Mouse (Mus musculus) spleen, postnatal 14 days (tissue): Measurements from ENCODE around the gene Ifrd1.

Source experiments
- DNase-seq, 2 experiments: peaks; one replicate each; pipeline ENCODE4 v3.0.0; 2021 to 2022; ENCODE audit warnings: low spot score in 2 of 2

The Ifrd1 gene

DNA sequence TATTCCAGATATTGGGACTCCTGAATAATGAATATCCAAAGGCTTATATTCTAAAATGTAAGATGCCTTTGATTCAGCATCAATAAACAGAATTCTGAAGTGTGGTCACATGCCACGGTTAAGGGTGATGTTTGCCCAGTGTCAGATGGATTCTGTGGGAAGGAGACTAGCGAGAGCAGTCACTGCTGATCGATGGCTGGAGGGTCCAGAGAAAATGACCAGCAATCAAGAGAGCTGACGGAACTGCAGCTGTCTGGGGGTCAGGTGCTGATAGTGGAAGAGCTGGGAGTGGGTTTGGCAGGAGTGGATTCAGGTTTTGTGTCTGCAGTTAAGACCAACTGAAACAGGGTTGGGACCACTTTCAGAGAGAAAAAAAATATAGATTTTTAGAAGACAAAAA lies 5.1 kb downstream of the Ifrd1 start:
- no peak for DNase-seq

DNA sequence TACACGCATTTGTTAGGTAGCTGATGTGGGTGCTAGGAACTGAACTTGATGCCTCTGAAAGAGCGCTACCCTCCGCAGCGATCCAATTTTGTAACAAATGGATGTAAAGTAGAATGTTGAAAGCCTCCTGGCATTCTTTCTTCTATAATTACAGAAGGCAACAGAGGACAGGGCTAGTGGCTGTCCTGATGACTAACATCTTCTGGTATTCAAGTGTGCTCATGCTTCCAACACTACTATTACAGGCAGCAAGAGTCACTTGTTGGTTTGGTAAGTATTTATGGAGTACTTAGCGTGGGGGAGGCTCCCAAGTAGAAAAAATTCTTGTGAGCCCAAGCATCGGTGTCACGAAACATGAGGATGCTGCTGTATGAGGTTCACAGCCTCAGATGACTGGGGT lies 9.1 kb downstream of the Ifrd1 start:
- no peak for DNase-seq

- DNase-seq = no peak
Measured at GRCm38 (mm10) chr12:40232231-40232630, 16.1 kb downstream of the Ifrd1 start.

- DNase-seq = no peak
Measured at GRCm38 (mm10) chr12:40231632-40232031, 16.7 kb downstream of the Ifrd1 start.

GRCm38 (mm10) chr12:40224171-40224880 lies 24.0 kb downstream of the Ifrd1 start:
- no peak for DNase-seq

GRCm38 (mm10) chr12:40223676-40224075 lies 24.6 kb downstream of the Ifrd1 start:
- no peak for DNase-seq

DNA sequence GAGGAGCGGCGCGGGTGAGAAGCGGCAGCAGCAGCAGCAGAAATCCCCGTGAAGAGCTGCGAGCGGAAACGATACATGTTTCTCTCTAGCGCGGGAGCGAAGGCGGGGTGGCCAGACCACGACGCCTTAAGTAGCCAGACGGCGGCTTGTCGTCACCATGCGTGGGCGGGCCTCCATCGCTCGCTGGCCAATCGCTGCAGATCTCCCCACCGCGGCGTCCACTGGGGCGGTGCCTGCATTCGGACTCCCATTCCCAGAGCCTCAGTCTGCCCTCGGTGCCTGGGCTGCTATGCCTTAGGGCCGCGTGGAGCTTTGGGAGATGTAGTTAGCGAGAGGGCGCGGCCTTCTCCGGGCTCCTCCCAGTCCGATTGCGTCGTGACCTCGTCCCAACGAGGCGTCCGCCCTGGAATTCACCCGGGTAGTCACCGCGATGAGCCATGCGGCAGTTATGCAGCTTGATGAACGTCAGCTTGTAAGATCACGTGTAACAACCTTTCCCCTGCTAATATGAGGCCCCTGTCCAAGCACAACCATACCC lies 25.2 kb downstream of the Ifrd1 start:
- peak; percentile 98 for DNase-seq

DNA sequence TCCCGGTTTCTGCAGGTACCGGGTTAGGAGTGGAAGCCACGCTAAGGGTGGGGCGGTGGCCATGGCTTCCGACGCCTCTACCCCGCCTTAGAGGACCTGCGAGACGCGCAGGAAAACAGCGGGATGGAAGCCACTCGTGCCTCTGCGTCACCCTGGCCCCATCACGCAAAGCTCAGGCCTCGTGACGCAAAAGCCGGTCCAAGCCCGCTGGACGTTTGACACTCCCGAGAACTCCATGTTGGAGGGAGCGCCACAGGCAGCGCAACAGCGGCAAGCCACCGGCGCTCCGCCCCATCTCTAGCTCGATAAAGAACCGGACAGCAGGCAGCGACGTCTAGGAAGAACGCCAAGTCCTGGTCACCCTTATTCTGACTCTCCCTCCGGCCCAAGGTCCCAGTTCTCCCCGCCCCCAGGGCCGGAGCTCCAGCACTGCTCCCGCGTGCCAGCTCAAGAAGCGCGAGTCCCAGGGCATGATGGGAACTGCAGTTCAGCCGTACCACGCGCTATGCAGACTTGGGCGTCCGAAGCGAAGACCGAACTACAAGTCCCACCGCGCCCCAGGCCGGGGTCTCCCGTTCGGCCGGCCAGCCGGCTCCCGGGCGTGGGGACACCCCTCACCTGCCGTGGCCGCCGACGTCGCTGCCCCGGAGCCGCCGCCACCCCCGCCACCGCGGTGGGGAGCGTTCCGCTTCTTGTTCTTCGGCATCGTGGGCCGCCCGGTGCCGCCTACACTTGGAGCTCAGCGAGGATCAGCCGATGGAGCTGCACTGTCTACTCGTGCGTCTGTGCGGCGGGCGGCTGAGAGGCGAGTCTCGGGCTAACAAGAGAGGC lies 25.8 kb downstream of the Ifrd1 start:
- DNase-seq = peak; percentile 77 to 86

GRCm38 (mm10) chr12:40221611-40222010 lies 26.7 kb downstream of the Ifrd1 start:
- DNase-seq = no peak

GRCm38 (mm10) chr12:40220896-40221295 lies 27.4 kb downstream of the Ifrd1 start:
- DNase-seq = no peak

GRCm38 (mm10) chr12:40220001-40220570 lies 28.2 kb downstream of the Ifrd1 start:
- DNase-seq = no peak

DNA sequence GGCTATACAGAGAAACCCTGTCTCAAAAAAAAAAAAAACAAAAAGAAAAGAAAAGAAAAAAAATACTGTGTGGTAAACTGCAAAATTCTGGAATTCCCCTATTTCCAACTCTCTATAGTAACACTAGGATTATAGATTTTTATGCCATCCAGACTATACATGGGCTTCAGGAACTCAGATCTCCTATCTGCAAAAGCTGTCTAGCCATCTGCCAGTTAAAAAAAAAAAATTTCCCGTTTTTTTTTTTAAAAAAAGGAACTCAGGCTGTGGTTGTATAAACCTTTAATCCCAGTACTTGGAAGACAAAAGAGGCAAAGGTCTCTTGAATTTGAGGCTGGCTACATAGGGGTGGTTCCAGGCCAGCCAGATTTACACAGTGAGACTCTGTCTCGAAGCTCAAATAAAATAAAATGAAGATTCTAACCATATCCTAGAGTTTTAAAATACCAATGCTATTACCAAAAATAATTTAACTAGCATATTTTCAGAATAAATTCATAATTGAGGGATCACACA lies 29.8 kb downstream of the Ifrd1 start:
- no peak for DNase-seq

GRCm38 (mm10) chr12:40217776-40218175 lies 30.5 kb downstream of the Ifrd1 start:
- DNase-seq = no peak

- no peak for DNase-seq
Measured at GRCm38 (mm10) chr12:40214888-40215876, 33.1 kb downstream of the Ifrd1 start.

DNA sequence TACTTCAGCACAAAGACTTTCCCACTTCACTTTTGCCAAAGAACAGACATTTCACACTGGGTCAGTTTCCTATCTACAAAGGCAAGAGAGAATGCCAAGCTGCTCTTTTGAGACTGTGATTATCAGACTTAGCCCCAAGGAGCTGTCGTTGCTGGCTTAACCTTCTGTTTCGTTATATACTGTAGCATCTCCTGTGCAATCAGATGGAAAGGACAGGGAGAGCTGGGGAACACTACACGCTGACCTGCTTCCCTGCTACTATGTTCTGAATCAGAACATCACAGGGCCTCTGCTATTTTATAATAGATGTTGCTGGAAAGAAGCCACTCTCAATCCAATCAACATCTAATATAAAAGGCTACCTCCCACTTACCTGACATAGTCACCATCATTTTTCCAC lies 39.3 kb downstream of the Ifrd1 start:
- no peak for DNase-seq

DNA sequence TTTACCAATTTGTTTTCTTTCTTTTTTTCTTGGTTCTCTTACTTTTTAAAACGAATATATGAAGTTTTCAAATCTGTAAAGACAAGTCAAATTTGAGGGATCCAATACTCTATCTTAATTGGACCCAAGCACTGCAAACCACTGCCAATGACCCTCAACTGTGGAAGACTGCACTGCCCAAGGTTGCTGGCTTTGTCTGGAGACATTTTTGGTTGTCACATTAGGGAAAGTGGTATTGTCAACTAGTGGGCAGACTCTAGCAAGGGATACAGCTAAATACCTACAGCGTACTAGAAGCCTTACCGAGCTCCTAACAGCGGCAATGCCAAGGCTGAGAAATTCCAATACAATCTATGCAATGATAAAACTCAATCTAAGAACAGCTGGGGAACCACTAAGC lies 40.4 kb downstream of the Ifrd1 start:
- DNase-seq = no peak

- DNase-seq = no peak
Measured at GRCm38 (mm10) chr12:40202161-40203035, 45.9 kb downstream of the Ifrd1 start.

- no peak for DNase-seq
Measured at GRCm38 (mm10) chr12:40200484-40201235, 47.6 kb downstream of the Ifrd1 start.

GRCm38 (mm10) chr12:40199795-40200402 lies 48.4 kb downstream of the Ifrd1 start:
- peak in 1 of 2 experiments; percentile 51 for DNase-seq
